Mouse (Mus musculus): ENCODE results near the gene Lypd4. TPM values are rescaled to one million over a fixed set of nuclear protein-coding genes. Genes with fewer than 3 reads are reported as not detected.

Gene Lypd4
- polyA plus RNA-seq (2015; fragmentation: Nextera tagmentation; extraction: Ambion mirVana), result not detected in 2 replicates

- Histone ChIP-seq H3K9ac (no peak within 1 kb of the TSS), H3K4me1 (no peaks in the 10 kb centered on the region), H3K4me2 (no peak within 1 kb of the TSS), H3K27ac (no peak within 1 kb of the TSS), H3K36me3 (no peaks in the 10 kb centered on the region), H3K4me3 (no peak within 1 kb of the TSS), H3K27me3 (peaks cover 11% of the 10 kb centered on the region; the same call in 1 of the 2 replicates), H3K9me3 (no peaks in the 10 kb centered on the region; the same call in 1 of the 2 replicates)
- 49% methylated on average over 41 of the region's 41 CpGs for WGBS
- ATAC-seq (ENCODE audit: borderline replicate concordance, extremely low read depth, low FRiP score, low TSS enrichment), result no peak
These were observed at the start of gene Lypd4, which contains the start of gene Dmrtc2 for GRCm38 (mm10) chr7:24869532-24870165. Lypd4 (minus strand) TSS chr7:24869941. Dmrtc2 (plus strand) TSS chr7:24870057.

- ATAC-seq (ENCODE audit: borderline replicate concordance, extremely low read depth, low FRiP score, low TSS enrichment), result peak; percentile 49
- Histone ChIP-seq H3K27me3 (no peaks in the 10 kb centered on the region), H3K9me3 (no peaks in the 10 kb centered on the region), H3K27ac (no peak overlapping the region), H3K4me2 (no peak overlapping the region), H3K4me1 (no peaks in the 10 kb centered on the region), H3K4me3 (no peak overlapping the region), H3K9ac (no peak overlapping the region), H3K36me3 (peaks cover 69% of the 10 kb centered on the region)
- 88% methylated on average over 20 of the region's 20 CpGs for WGBS
These were observed 49.1 kb upstream of the Lypd4 start for GRCm38 (mm10) chr7:24918763-24919323.

DNA sequence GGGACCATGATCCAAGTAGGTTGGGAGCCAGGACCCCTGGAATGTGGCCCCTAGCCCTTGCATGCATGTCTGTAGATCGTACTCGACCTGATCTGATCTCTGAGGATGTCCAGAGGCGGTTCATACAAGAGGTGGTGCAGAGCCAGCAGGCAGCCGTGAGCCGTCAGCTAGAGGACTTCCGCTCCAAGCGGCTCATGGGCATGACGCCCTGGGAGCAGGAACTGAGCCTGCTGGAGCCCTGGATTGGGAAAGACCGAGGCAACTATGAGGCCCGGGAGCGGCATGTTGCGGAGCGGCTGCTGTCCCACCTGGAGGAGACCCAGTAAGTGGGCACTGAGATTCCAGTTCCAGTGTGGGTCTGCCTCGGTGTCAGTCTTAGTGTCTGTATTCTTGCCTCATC lies 42.7 kb upstream of the Lypd4 start:
- ATAC-seq (ENCODE audit: borderline replicate concordance, extremely low read depth, low FRiP score, low TSS enrichment), result no peak
- 92% methylated on average over 14 of the region's 14 CpGs for WGBS
- H3K36me3 ChIP-seq, result peaks cover 55% of the 10 kb centered on the region

DNA sequence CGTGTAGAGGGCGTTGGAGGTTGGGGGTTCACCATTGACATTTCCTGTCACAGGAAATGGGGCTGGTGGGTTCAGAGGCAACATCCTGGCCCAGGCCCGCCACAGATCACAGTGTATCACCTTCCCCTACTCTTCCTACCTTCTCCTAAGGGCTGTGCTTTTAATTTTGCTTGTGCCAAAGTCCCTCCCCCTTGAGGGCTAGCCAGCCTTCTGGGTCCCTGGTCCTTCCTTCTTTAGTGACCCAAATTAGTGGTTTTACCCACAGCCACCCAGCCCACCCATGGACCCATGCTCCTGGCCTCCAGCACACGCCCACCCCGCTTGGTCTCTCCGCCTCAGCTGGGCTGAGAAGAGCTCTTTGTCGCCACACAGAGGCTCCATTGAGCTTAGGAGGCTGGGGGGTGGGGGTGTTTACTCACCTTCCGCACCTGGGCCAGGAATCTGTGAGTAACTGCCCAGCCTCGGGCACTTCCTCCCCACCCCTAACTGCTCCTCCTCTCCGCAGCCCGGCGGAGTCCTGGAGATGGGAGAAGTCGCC lies 37.5 kb upstream of the Lypd4 start:
- no peak overlapping the region; the same call in 1 of the 2 replicates for H3K9ac ChIP-seq

More for the DNA sequence above, 42.7 kb upstream of the Lypd4 start:
- Histone ChIP-seq H3K27ac (no peak overlapping the region), H3K4me1 (peaks cover 6% of the 10 kb centered on the region), H3K9me3 (no peaks in the 10 kb centered on the region), H3K27me3 (no peaks in the 10 kb centered on the region), H3K4me2 (no peak overlapping the region), H3K9ac (no peak overlapping the region), H3K4me3 (no peak overlapping the region)

DNA sequence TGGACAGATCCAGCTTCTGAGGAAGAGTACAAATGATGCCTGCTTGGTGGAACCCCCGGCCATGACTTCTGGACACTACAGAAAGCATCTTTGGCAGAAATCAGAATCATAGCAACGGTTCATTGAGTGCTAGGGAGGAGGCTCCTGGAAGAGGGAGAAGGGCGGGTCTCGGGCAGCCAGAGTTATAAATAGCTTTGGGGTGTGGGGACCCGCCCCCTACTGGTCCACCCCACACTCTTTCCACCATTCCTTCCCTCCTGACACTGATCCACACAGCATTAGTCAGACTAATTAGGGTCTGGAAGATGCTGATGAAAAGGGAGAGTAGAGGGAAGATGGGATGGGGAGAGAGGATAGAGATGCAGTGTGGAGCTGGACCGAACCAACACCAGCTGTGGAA lies 36.8 kb upstream of the Lypd4 start:
- H3K27ac ChIP-seq, result peak overlapping the region; percentile 46; the same call in 1 of the 2 replicates
- peak overlapping the region; percentile 41 for H3K4me2 ChIP-seq
- no peak for ATAC-seq (ENCODE audit: borderline replicate concordance, extremely low read depth, low FRiP score, low TSS enrichment)

More for the DNA sequence above, 37.5 kb upstream of the Lypd4 start:
- WGBS, result 26% methylated on average over 13 of the region's 13 CpGs
- Histone ChIP-seq H3K27me3 (no peaks in the 10 kb centered on the region), H3K27ac (peak overlapping the region; percentile 46), H3K9me3 (no peaks in the 10 kb centered on the region), H3K4me3 (peak overlapping the region; percentile 16), H3K4me2 (peak overlapping the region; percentile 41), H3K36me3 (peaks cover 32% of the 10 kb centered on the region; the same call in 1 of the 2 replicates), H3K4me1 (peaks cover 43% of the 10 kb centered on the region)
- ATAC-seq (ENCODE audit: borderline replicate concordance, extremely low read depth, low FRiP score, low TSS enrichment), result no peak

DNA sequence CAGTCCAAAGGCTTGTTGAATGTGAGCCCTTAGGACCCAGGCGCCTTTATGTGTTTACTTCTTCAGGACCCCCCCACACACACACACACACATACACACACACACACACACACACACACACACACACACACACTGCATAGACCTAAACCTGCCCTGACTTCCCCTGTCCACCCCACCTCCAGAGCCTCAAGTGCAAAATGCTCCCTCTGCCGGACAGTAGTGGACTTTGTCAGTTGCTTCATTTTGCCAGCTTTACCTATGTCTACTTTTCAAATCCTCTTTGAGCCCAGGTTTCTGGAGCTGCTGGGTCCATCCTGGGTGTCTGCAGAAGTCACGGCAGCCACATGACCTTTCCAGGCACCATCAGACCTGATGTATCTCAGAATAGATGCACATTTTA lies 35.2 kb upstream of the Lypd4 start:
- Histone ChIP-seq H3K4me3 (peak overlapping the region; percentile 60), H3K27me3 (no peaks in the 10 kb centered on the region), H3K9me3 (no peaks in the 10 kb centered on the region), H3K9ac (peak overlapping the region; percentile 75), H3K27ac (peak overlapping the region; percentile 81; the same call in 1 of the 2 replicates), H3K4me1 (peaks cover 49% of the 10 kb centered on the region), H3K36me3 (peaks cover 14% of the 10 kb centered on the region; the same call in 1 of the 2 replicates), H3K4me2 (peak overlapping the region; percentile 81)
- no peak for ATAC-seq (ENCODE audit: borderline replicate concordance, extremely low read depth, low FRiP score, low TSS enrichment)
- WGBS, result 11% methylated on average over 3 of the region's 3 CpGs

More for the DNA sequence above, 36.8 kb upstream of the Lypd4 start:
- Histone ChIP-seq H3K9me3 (no peaks in the 10 kb centered on the region), H3K4me1 (peaks cover 49% of the 10 kb centered on the region), H3K27me3 (no peaks in the 10 kb centered on the region), H3K4me3 (no peak overlapping the region), H3K9ac (no peak overlapping the region), H3K36me3 (peaks cover 25% of the 10 kb centered on the region; the same call in 1 of the 2 replicates)
- 19% methylated on average over 6 of the region's 6 CpGs for whole genome bisulfite sequencing

GRCm38 (mm10) chr7:24904070-24904483 lies 34.3 kb upstream of the Lypd4 start:
- WGBS, result 1% methylated on average over 30 of the region's 30 CpGs
- Histone ChIP-seq H3K27me3 (no peaks in the 10 kb centered on the region), H3K4me1 (peaks cover 49% of the 10 kb centered on the region), H3K27ac (peak overlapping the region; percentile 89), H3K9me3 (no peaks in the 10 kb centered on the region), H3K4me2 (peak overlapping the region; percentile 81), H3K4me3 (peak overlapping the region; percentile 60), H3K9ac (peak overlapping the region; percentile 75), H3K36me3 (peaks cover 8% of the 10 kb centered on the region; the same call in 1 of the 2 replicates)
- peak; percentile 96 for ATAC-seq (ENCODE audit: borderline replicate concordance, extremely low read depth, low FRiP score, low TSS enrichment)

- H3K4me2 ChIP-seq, result peak overlapping the region; percentile 81
- H3K27ac ChIP-seq, result peak overlapping the region; percentile 89
- peak overlapping the region; percentile 61 for H3K9ac ChIP-seq
- no peak for ATAC-seq (ENCODE audit: borderline replicate concordance, extremely low read depth, low FRiP score, low TSS enrichment)
- no peaks in the 10 kb centered on the region for H3K9me3 ChIP-seq
- peaks cover 49% of the 10 kb centered on the region for H3K4me1 ChIP-seq
- H3K27me3 ChIP-seq, result no peaks in the 10 kb centered on the region
- H3K36me3 ChIP-seq, result 0 out of 2 replicates have a peak, but pooled peaks cover 4% of the 10 kb centered on the region
- 13% methylated on average over 10 of the region's 10 CpGs for WGBS
- peak overlapping the region; percentile 60 for H3K4me3 ChIP-seq
These were observed 33.7 kb upstream of the Lypd4 start for GRCm38 (mm10) chr7:24903444-24903825.

- Histone ChIP-seq H3K9ac (peak within 1 kb of the TSS; percentile 61), H3K9me3 (no peaks in the 10 kb centered on the region), H3K27me3 (no peaks in the 10 kb centered on the region), H3K4me2 (peak within 1 kb of the TSS; percentile 81), H3K4me3 (peak within 1 kb of the TSS; percentile 60), H3K36me3 (0 out of 2 replicates have a peak, but pooled peaks cover under 1% of the 10 kb centered on the region), H3K4me1 (peaks cover 46% of the 10 kb centered on the region), H3K27ac (peak within 1 kb of the TSS; percentile 89)
- peak; percentile 26 for ATAC-seq (ENCODE audit: borderline replicate concordance, extremely low read depth, low FRiP score, low TSS enrichment)
- WGBS, result 4% methylated on average over 42 of the region's 68 CpGs
These were observed 33.1 kb upstream of the Lypd4 start, which contains the start of gene Arhgef1 for GRCm38 (mm10) chr7:24902630-24903443. Arhgef1 (plus strand) TSS chr7:24902912.

DNA sequence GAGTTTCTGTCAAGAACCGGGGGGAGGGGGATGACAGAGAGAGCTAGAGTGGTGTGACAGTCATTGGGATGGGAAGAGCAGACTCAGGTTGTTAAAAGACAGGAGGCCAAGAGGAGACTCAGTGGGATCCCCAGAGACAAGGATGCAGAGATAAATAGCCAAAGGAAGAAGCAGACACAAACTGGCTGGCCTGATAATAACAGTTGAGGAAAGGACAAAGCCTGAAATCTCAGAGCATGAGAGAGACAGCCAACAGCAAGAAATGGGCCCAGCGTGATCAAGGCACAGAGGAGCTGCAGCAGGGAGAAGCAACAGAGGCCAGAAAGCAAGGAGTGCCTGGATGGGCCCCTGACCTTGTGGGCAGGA lies 32.5 kb upstream of the Lypd4 start:
- WGBS, result 49% methylated on average over 2 of the region's 2 CpGs
- H3K4me3 ChIP-seq, result peak overlapping the region; percentile 60
- H3K27ac ChIP-seq, result peak overlapping the region; percentile 89
- ATAC-seq (ENCODE audit: borderline replicate concordance, extremely low read depth, low FRiP score, low TSS enrichment), result no peak
- H3K36me3 ChIP-seq, result no peaks in the 10 kb centered on the region
- peak overlapping the region; percentile 61 for H3K9ac ChIP-seq
- H3K4me1 ChIP-seq, result peaks cover 41% of the 10 kb centered on the region
- no peaks in the 10 kb centered on the region for H3K9me3 ChIP-seq
- peak overlapping the region; percentile 81 for H3K4me2 ChIP-seq
- no peaks in the 10 kb centered on the region for H3K27me3 ChIP-seq

- Histone ChIP-seq H3K27me3 (no peaks in the 10 kb centered on the region), H3K9me3 (no peaks in the 10 kb centered on the region), H3K4me3 (peak overlapping the region; percentile 60), H3K4me1 (peaks cover 36% of the 10 kb centered on the region), H3K9ac (no peak overlapping the region), H3K27ac (peak overlapping the region; percentile 89; the same call in 1 of the 2 replicates), H3K36me3 (no peaks in the 10 kb centered on the region), H3K4me2 (peak overlapping the region; percentile 81)
- WGBS, result 42% methylated on average over 1 of the region's 1 CpGs
- no peak for ATAC-seq (ENCODE audit: borderline replicate concordance, extremely low read depth, low FRiP score, low TSS enrichment)
These were observed 32.1 kb upstream of the Lypd4 start for GRCm38 (mm10) chr7:24901842-24902241.

Data from lung, embryonic 15.5 days (tissue).